Mouse (Mus musculus) liver, embryonic 15.5 days (tissue): ENCODE measurements around the gene Mr1. TPM values are rescaled to one million over a fixed set of nuclear protein-coding genes. Genes with fewer than 3 reads are reported as not detected.
"Not testable (repeated sequence)": the region's sequence is repeated elsewhere in the genome, so short reads cannot be mapped to it uniquely, and the experiment has no call there.

Source experiments
- ATAC-seq: fragments of 200-750 bp; cut with Nextera tagmentation; 2 replicates; pipeline ENCODE4 v1.8.0; 2017; ENCODE audit warnings: moderate number of reproducible peaks, mild to moderate bottlenecking, moderate library complexity; ENCODE audit not compliant: insufficient read depth
- H3K27ac ChIP-seq: fragments of 300-500 bp; sonication (generic); replicated peaks from 2 replicates; pipeline ENCODE4 v1.5.1; 2015; ENCODE audit warnings: mild to moderate bottlenecking, inconsistent platforms
- H3K27me3 ChIP-seq: fragments of 300-500 bp; sonication (generic); 2 replicates; pipeline ENCODE4 v1.6.1; 2015; ENCODE audit warnings: mild to moderate bottlenecking, inconsistent platforms
- H3K36me3 ChIP-seq: fragments of 300-500 bp; sonication (generic); replicated peaks from 2 replicates; pipeline ENCODE4 v1.6.1; 2015; ENCODE audit warnings: moderate library complexity, mild to moderate bottlenecking, inconsistent platforms
- H3K4me1 ChIP-seq: fragments of 300-500 bp; sonication (generic); replicated peaks from 2 replicates; pipeline ENCODE4 v1.6.1; 2015; ENCODE audit warnings: inconsistent platforms
- H3K4me2 ChIP-seq: fragments of 300-500 bp; sonication (generic); 2 replicates; pipeline ENCODE4 v1.6.1; 2015; ENCODE audit warnings: moderate library complexity, mild to moderate bottlenecking, inconsistent platforms
- H3K4me3 ChIP-seq: fragments of 300-500 bp; sonication (generic); replicated peaks from 2 replicates; pipeline ENCODE4 v1.5.1; 2015; ENCODE audit warnings: mild to moderate bottlenecking, inconsistent platforms
- H3K9ac ChIP-seq: fragments of 300-500 bp; sonication (generic); 2 replicates; pipeline ENCODE4 v1.6.1; 2015; ENCODE audit warnings: moderate library complexity, mild to moderate bottlenecking, inconsistent platforms
- H3K9me3 ChIP-seq: fragments of 300-500 bp; sonication (generic); replicated peaks from 2 replicates; pipeline ENCODE4 v1.6.1; 2016; ENCODE audit warnings: inconsistent platforms
- WGBS: fragments of 180-500 bp; shearing (Covaris S2); methylation state at CpG from one replicate; pipeline ENCODE4 v1.1.7; 2015; ENCODE audit warnings: mixed read lengths; ENCODE audit not compliant: insufficient replicate concordance; 5-methylcytosine and 5-hydroxymethylcytosine counted together
- polyA plus RNA-seq: library from polyadenylated mRNA; unstranded; fragments of >200 nt; fragmentation: Nextera tagmentation; extraction: Ambion mirVana; gene quantifications from 2 replicates; pipeline ENCODE4 v1.2.1, GENCODE M21; 2015

Gene Mr1
- 0.71 and 0.76 TPM in 2 replicates for polyA plus RNA-seq

DNA sequence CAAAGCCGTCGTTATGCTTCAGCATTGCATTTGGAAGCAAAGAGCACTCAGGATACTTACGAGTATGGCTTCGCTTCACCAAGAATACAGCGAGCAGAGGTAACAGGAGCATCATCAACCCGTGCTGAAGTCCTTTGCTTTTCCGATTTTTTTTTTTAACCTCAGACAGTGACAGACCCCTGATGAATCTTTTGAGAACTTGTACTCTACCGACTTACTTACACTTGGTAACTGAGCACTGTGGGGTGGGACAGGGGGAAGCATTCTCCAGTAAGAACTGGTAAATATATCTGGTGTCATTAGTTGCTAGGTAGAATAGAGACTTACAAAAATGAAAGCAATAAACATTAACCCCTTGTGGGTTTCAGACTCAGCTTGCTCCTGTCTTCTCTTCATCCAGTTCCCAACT lies at the start of gene Mr1:
TSS of gene Mr1 (minus strand) at position 243 of the 409 bp plus-strand sequence.
- H3K4me2 ChIP-seq = peak within 1 kb of the TSS; percentile 53
- 28% methylated on average over 8 of the region's 8 CpGs for WGBS
- 0 out of 2 replicates have a peak, but pooled peaks cover 5% of the 10 kb centered on the region for H3K4me1 ChIP-seq
- peak within 1 kb of the TSS; percentile 41 for H3K4me3 ChIP-seq
- H3K27ac ChIP-seq = no peak within 1 kb of the TSS
- H3K36me3 ChIP-seq = no peaks in the 10 kb centered on the region
- no peaks in the 10 kb centered on the region for H3K27me3 ChIP-seq
- H3K9me3 ChIP-seq = no peaks in the 10 kb centered on the region
- no peak for ATAC-seq
- peak within 1 kb of the TSS; percentile 26; the same call in 1 of the 2 replicates for H3K9ac ChIP-seq

DNA sequence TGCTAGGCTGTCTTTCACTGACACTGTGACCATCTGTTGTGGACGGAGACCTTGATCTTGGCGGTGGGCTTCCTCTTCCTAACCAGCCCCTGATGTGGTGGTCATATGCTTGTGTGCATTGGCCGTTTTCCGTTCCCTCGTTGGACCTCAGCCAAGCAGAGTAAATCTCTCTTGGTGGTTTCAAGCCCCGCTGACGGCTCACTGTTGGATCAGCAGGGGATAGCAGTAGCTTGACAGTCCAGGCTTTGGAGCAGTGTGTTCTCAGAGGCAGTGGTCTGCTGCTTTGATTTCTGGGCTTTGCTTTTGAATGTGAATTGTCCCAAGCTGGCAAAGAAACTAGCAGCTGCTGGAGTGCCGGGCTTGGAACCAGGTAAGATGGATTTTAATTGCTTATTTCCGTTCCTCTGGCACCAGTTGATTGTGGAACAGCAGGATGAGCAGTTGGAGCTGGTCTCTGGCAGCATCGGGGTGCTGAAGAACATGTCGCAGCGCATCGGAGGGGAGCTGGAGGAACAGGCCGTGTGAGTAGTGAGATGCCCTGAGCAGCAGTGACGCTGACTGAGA lies 46.3 kb upstream of the Mr1 start:
- Histone ChIP-seq H3K4me2 (no peak overlapping the region), H3K36me3 (peaks cover 23% of the 10 kb centered on the region), H3K27me3 (no peaks in the 10 kb centered on the region), H3K9ac (no peak overlapping the region), H3K9me3 (no peaks in the 10 kb centered on the region), H3K4me1 (no peaks in the 10 kb centered on the region), H3K27ac (no peak overlapping the region), H3K4me3 (no peak overlapping the region)
- ATAC-seq = no peak
- 72% methylated on average over 15 of the region's 15 CpGs for WGBS

DNA sequence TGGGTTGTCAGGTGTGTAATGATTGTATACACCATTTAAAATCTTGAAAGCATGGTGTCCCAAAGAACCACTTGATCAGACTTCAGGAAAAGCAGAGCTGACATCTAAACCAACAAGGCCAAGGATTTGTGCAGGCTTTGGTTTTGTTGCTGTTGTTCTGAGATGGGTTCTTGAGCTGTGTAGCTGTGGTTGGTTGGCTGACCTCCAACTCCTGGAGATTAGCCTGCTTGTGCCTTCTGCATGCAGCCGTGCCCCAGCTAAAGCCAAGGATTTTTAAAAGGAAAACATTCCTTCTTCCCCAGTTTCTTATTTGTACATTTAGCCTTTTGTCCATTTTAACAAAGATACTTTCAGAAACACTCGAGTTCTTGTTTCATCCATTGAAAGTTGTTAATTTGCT lies 45.1 kb upstream of the Mr1 start:
- Histone ChIP-seq H3K9me3 (no peaks in the 10 kb centered on the region), H3K36me3 (peaks cover 23% of the 10 kb centered on the region), H3K27ac (no peak overlapping the region), H3K27me3 (no peaks in the 10 kb centered on the region), H3K9ac (no peak overlapping the region), H3K4me3 (no peak overlapping the region), H3K4me2 (no peak overlapping the region), H3K4me1 (no peaks in the 10 kb centered on the region)
- no peak for ATAC-seq
- 73% methylated on average over 2 of the region's 2 CpGs for WGBS

DNA sequence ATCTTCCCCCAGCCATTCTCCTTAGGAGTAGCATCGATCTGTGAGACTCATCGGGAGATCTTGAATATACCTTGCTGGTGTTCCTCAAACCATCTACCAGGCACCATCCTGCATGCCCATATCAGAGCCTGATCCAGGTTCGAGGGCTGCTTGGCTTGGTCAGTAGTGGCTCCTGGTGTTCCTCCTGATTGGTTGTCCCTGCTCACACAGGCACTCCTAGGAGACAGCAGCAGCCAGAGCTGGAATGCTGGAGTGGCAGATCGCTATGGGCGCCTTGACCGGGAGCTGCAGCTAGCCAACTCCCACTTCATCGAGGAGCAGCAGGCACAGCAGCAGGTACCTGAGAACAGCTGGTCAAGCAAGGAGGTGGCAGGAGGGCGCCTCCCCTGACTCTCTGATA lies 44.6 kb upstream of the Mr1 start:
- H3K36me3 ChIP-seq = peaks cover 23% of the 10 kb centered on the region
- WGBS = 75% methylated on average over 8 of the region's 8 CpGs
- H3K4me1 ChIP-seq = no peaks in the 10 kb centered on the region
- no peaks in the 10 kb centered on the region for H3K27me3 ChIP-seq
- no peaks in the 10 kb centered on the region for H3K9me3 ChIP-seq
- H3K27ac ChIP-seq = no peak overlapping the region
- no peak overlapping the region for H3K4me3 ChIP-seq
- no peak overlapping the region for H3K9ac ChIP-seq
- no peak overlapping the region for H3K4me2 ChIP-seq
- no peak for ATAC-seq

DNA sequence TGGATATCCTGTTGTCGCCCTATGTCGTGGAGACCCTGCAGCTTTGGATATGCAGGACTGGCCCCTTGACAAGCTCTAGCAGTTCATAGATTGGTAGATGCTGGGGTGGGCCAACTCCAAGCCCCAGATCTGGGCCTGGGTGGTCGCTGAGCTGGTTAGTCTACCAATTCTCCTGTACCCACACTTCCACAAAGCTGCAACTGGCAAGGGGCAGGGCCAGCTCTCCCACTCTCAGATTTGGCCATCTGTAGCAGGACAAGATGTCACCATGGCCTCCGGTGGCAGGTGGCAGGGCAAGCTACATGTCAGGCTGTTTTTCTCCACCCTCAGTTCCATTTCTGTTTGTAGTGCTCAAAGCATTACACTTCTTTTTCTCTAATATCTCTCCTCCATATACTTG lies 42.0 kb upstream of the Mr1 start:
- ATAC-seq = no peak
- H3K27me3 ChIP-seq = no peaks in the 10 kb centered on the region
- no peak overlapping the region for H3K4me2 ChIP-seq
- H3K9me3 ChIP-seq = no peaks in the 10 kb centered on the region
- no peak overlapping the region for H3K27ac ChIP-seq
- no peak overlapping the region for H3K9ac ChIP-seq
- 75% methylated on average over 4 of the region's 4 CpGs for WGBS
- no peak overlapping the region for H3K4me3 ChIP-seq
- peaks cover 17% of the 10 kb centered on the region for H3K36me3 ChIP-seq
- H3K4me1 ChIP-seq = no peaks in the 10 kb centered on the region

DNA sequence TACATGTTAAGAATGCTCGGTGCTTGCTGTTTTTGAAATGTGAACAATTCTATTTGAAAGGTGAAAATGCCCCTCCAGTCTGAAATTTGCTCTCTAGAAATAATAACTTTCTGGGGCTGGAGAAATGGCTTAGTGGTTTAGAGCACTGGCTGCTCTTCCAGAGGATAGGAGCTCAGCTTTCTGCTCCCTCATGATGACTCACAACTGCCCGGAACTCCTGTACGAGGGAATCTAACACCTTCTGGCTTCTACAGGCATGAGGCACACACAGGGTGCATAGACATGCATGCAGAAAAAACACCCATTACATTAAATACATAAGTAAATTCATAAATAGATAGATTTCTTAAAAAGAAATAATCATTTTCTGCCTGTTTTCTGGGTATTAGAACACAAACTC lies 37.6 kb upstream of the Mr1 start:
- no peak overlapping the region for H3K4me2 ChIP-seq
- no peak overlapping the region for H3K4me3 ChIP-seq
- WGBS = 76% methylated on average over 3 of the region's 3 CpGs
- no peak for ATAC-seq
- no peaks in the 10 kb centered on the region for H3K27me3 ChIP-seq
- no peak overlapping the region for H3K27ac ChIP-seq
- no peaks in the 10 kb centered on the region for H3K9me3 ChIP-seq
- H3K9ac ChIP-seq = no peak overlapping the region
- H3K36me3 ChIP-seq = peaks cover 10% of the 10 kb centered on the region; the same call in 1 of the 2 replicates
- H3K4me1 ChIP-seq = no peaks in the 10 kb centered on the region

DNA sequence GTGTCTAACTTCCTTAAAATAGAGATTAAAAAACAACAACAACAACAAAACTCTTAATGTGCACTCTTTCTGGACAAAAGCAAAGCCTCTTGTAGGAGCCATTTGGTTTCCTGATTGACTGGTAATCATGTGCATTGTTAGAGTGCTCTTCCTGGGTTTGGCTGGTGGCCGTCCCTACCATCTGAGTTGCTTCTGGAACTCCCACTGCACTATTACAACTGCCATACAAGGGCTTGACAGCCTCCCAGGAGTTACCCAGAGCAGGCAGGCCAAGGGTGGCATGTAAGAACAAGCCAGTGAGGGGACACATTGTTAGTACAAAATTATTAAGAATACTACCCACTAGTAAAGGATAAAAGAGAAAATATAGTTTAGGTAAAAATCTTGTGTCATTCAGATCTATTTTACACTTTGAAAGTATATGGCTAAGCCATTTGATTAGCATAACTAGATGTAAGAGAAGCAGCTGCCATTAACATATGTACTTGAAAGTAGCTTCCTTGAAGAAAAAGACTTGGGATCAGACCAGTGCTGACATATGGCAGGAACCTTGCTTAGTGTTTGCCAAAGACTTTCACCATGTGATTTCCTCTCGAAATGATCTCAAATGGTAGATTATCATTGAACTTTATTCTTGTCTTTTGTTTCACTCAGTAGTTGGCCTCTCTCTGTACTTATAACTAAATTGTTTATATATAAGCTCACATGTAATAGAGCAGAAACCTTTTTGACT lies 31.7 kb upstream of the Mr1 start:
- no peak for ATAC-seq
- H3K36me3 ChIP-seq = 0 out of 2 replicates have a peak, but pooled peaks cover 7% of the 10 kb centered on the region

DNA sequence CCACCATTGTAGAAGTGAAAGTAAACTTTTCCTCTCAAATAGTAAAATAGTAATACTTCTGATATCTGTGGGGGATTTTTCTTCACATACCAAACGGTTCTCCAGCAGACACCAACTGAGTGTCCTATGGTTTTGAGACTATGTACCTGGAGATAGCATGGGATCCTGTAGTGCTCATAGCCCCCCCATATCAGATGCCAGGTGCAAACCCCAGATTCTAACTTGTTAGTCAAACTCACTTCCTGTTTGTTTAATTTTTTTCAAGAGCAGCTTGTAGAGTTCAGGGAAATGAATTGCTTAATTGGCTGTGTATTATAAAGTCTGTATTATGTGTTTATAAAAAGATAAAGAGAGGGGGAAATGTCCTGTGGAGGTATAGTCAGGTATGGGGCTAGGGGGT lies 27.8 kb upstream of the Mr1 start:
- H3K9ac ChIP-seq = no peak overlapping the region
- 38% methylated on average over 1 of the region's 1 CpGs for WGBS

More for the DNA sequence above, 31.7 kb upstream of the Mr1 start:
- H3K27ac ChIP-seq = no peak overlapping the region
- H3K4me3 ChIP-seq = no peak overlapping the region
- no peaks in the 10 kb centered on the region for H3K4me1 ChIP-seq
- no peaks in the 10 kb centered on the region for H3K27me3 ChIP-seq
- H3K9ac ChIP-seq = no peak overlapping the region
- WGBS = 71% methylated on average over 2 of the region's 2 CpGs
- no peak overlapping the region for H3K4me2 ChIP-seq
- no peaks in the 10 kb centered on the region for H3K9me3 ChIP-seq

DNA sequence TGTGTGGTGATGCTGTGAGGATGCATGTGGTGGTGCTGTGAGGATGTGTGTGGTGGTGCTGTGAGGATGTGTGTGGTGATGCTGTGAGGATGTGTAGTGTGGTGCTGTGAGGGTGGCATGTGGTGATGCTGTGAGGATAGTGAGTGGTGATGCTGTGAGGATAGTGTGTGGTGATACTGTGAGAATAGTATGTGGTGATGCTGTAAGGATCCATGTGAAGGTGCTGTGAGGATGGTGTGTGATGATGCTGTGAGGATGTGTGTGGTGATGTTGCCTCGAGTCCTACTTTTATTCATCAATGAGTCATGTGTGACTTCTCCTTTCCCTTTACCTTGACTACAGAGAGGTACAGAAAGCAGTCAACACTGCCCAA lies 27.0 kb upstream of the Mr1 start:
- ATAC-seq, H3K4me1 ChIP-seq, H3K4me3 ChIP-seq, H3K36me3 ChIP-seq, H3K9me3 ChIP-seq, H3K27me3 ChIP-seq, H3K27ac ChIP-seq, H3K9ac ChIP-seq, H3K4me2 ChIP-seq: not testable (repeated sequence)
- WGBS = 54% methylated on average over 1 of the region's 1 CpGs

More for the DNA sequence above, 27.8 kb upstream of the Mr1 start:
- Histone ChIP-seq H3K4me3 (no peak overlapping the region), H3K4me1 (no peaks in the 10 kb centered on the region), H3K36me3 (0 out of 2 replicates have a peak, but pooled peaks cover 3% of the 10 kb centered on the region), H3K27ac (no peak overlapping the region), H3K9me3 (no peaks in the 10 kb centered on the region), H3K4me2 (no peak overlapping the region), H3K27me3 (no peaks in the 10 kb centered on the region)
- no peak for ATAC-seq

DNA sequence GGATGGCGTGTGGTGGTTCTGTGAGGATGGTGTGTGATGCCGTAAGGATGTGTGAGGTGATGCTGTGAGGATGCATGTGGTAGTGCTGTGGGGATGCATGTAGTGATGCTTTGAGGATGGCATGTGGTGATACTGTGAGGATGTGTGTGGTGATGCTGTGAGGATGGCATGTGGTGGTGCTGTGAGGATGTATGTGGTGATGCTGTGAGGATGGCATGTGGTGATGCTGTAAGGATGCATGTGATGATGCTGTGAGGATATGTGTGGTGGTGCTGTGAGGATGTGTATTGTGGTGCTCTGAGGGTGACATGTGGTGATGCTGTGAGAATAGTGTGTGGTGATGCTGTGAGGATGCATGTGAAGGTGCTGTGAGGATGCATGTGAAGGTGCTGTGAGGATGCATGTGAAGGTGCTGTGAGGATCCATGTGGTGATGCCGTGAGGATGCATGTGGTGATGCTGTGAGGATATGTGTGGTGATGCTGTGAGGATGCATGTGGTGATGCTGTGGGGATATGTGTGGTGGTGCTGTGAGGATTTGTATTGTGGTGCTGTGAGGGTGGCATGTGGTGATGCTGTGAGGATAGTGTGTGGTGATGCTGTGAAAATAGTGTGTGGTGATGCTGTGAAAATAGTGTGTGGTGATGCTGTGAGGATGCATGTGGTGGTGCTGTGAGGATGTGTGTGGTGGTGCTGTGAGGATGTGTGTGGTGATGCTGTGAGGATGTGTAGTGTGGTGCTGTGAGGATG lies 26.5 kb upstream of the Mr1 start:
- Histone ChIP-seq H3K4me1 (no peaks in the 10 kb centered on the region), H3K27me3 (no peaks in the 10 kb centered on the region), H3K27ac (no peak overlapping the region), H3K4me3 (no peak overlapping the region), H3K4me2 (no peak overlapping the region), H3K9me3 (no peaks in the 10 kb centered on the region), H3K9ac (no peak overlapping the region), H3K36me3 (0 out of 2 replicates have a peak, but pooled peaks cover 1% of the 10 kb centered on the region)
- 71% methylated on average over 3 of the region's 3 CpGs for WGBS
- no peak for ATAC-seq

DNA sequence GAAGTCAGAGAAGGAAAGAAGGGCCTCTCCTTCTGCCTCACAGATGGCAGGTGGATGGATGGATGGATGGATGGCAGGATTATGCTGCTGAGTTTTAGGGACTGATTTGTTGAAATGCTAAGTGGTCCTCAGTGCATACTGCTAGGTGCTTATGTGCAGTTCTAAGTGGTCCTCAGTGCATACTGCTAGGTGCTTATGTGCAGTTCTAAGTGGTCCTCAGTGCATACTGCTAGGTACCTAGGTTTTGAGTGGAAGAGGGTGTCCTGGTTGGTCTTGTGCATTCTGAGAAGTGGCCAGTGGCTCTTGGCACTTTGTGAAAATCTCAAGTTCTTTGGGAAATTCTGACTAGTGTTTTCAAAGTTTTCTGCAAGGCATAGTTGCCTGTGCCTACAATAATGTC lies 23.3 kb upstream of the Mr1 start:
- Histone ChIP-seq H3K9me3 (no peaks in the 10 kb centered on the region), H3K4me2 (no peak overlapping the region), H3K27ac (no peak overlapping the region), H3K4me3 (no peak overlapping the region), H3K4me1 (no peaks in the 10 kb centered on the region), H3K9ac (no peak overlapping the region), H3K36me3 (no peaks in the 10 kb centered on the region), H3K27me3 (no peaks in the 10 kb centered on the region)
- no peak for ATAC-seq
